Mouse (Mus musculus) G1E (cell line): ENCODE results near the gene Sppl2c. TPM values are rescaled to one million over a fixed set of nuclear protein-coding genes. Genes with fewer than 3 reads are reported as not detected.

Experiments
- ATAC-seq: 2 replicates; pipeline ENCODE4 v1.8.0; 2016; ENCODE audit warnings: mild to moderate bottlenecking; ENCODE audit not compliant: insufficient number of reproducible peaks, poor library complexity, low FRiP score, severe bottlenecking; ENCODE audit errors: extremely low read depth
- DNase-seq: peaks from one replicate; pipeline ENCODE4 v3.0.0; 2012; ENCODE audit warnings: low spot score
- H3K27me3 ChIP-seq: 2 replicates; pipeline ENCODE4 v1.6.1; 2012; ENCODE audit warnings: mild to moderate bottlenecking, low read length, inconsistent platforms; ENCODE audit not compliant: insufficient read depth
- H3K36me3 ChIP-seq: replicated peaks from 2 replicates; pipeline ENCODE3; 2012; ENCODE audit warnings: mild to moderate bottlenecking, inconsistent platforms
- H3K4me1 ChIP-seq: 2 replicates; pipeline ENCODE4 v1.6.1; 2012; ENCODE audit warnings: low read depth, low read length, inconsistent platforms, mixed read lengths; ENCODE audit not compliant: insufficient read depth
- H3K4me3 ChIP-seq: 2 replicates; pipeline ENCODE4 v1.5.1; 2012; ENCODE audit warnings: low read depth, mild to moderate bottlenecking, inconsistent platforms, low read length, moderate library complexity, mixed read lengths
- H3K9me3 ChIP-seq: replicated peaks from 2 replicates; pipeline ENCODE4 v1.6.1; 2012; ENCODE audit warnings: inconsistent platforms
- CTCF ChIP-seq: IDR thresholded peaks from 2 replicates; pipeline ENCODE4 v1.5.1; 2012; ENCODE audit warnings: low read depth, low read length, inconsistent platforms, mixed read lengths
- GATA1 ChIP-seq: IDR thresholded peaks from 2 replicates; pipeline ENCODE4 v1.6.1; 2012; ENCODE audit warnings: borderline replicate concordance, low read length, inconsistent platforms, mixed read lengths
- GATA2 ChIP-seq: IDR thresholded peaks from 2 replicates; pipeline ENCODE4 v1.6.1; 2012; ENCODE audit warnings: low read depth, low read length, inconsistent platforms, borderline replicate concordance
- POLR2AphosphoS5 ChIP-seq: IDR thresholded peaks from 2 replicates; pipeline ENCODE4 v1.6.1; 2012; ENCODE audit warnings: low read depth, low read length, inconsistent platforms; ENCODE audit not compliant: insufficient replicate concordance
- TAL1 ChIP-seq: conservative IDR thresholded peaks from 2 replicates; pipeline ENCODE4 v1.6.1; 2012; ENCODE audit warnings: low read depth, low read length, inconsistent platforms, mixed read lengths
- polyA plus RNA-seq: library from polyadenylated mRNA; stranded (reverse); fragments of >175 nt; gene quantifications from 2 replicates; pipeline ENCODE4 v1.2.3, GENCODE M21; 2012
- total RNA-seq, 2 experiments: library from RNA; stranded (forward) in 1 of 2; stranded (reverse) in 1 of 2; fragments of 200-1000 nt in 1 of 2; fragments of >200 nt in 1 of 2; fragmentation: Nextera tagmentation in 1 of 2; gene quantifications; 2 replicates each; pipeline ENCODE4 v1.2.3; 2014 to 2017

Gene Sppl2c
- total and polyA plus RNA-seq, 3 experiments = 0.16 TPM; not detected in 2

DNA sequence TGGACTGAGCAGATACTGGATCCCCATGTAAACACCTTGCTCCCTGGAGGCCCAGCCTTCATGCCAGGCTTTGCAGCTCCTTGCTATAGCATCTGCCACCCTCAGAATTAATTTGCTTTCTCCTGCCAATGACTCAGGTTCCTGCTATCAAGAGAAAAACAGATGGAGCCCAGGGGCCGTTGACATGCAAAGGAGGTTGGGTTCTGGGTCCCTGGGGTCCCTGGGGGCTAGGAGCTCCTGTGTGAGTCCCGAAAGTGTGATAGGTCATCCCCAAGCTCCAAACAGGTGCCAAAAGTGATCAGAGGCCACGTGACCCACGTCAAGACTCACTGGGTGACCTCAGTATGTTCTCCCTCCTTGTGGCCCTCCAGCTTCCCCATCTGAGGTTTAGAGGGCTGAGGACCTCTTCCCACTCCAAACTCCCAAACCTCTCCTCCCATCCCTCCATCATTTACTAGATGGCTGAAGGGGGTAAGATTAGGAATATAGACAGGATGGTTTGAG lies 26.3 kb upstream of the Sppl2c start:
- DNase-seq (no peak), ATAC-seq (no peak)
- H3K27me3 ChIP-seq = peaks cover 20% of the 10 kb centered on the region

DNA sequence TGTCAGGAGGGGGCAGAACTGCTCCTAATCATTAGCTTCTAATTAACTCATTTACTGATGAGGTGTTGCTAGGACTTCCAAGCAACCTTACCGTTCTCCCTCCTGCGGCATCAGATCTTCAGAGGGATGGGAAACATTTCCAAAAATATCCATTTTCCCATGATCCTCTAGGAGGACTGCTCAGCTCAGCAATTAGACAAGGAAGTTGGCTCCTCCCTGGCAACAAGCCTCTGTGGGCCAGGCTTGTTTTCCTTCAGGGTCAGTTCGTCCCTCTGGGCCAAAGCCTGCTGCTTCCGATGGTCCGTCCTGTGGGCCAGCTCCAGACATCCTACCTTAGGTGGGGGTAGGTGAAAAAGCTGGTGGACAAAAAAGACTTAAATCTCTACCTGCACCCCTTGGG lies 25.0 kb upstream of the Sppl2c start:
- no peak for ATAC-seq
- H3K4me3 ChIP-seq = no peak overlapping the region
- no peak for TF ChIP-seq CTCF
- no peak for TF ChIP-seq POLR2AphosphoS5
- TF ChIP-seq GATA2 = no peak
- no peak for TF ChIP-seq GATA1
- no peak for TF ChIP-seq TAL1
- H3K4me1 ChIP-seq = no peaks in the 10 kb centered on the region
- peaks cover 20% of the 10 kb centered on the region for H3K27me3 ChIP-seq
- H3K36me3 ChIP-seq = no peaks in the 10 kb centered on the region
- DNase-seq = no peak
- H3K9me3 ChIP-seq = no peaks in the 10 kb centered on the region

More for the DNA sequence above, 26.3 kb upstream of the Sppl2c start:
- Histone ChIP-seq H3K9me3 (no peaks in the 10 kb centered on the region), H3K4me3 (no peak overlapping the region), H3K4me1 (no peaks in the 10 kb centered on the region), H3K36me3 (no peaks in the 10 kb centered on the region)
- no peak for TF ChIP-seq GATA2
- no peak for TF ChIP-seq POLR2AphosphoS5
- no peak for TF ChIP-seq GATA1
- no peak for TF ChIP-seq CTCF
- TF ChIP-seq TAL1 = no peak

DNA sequence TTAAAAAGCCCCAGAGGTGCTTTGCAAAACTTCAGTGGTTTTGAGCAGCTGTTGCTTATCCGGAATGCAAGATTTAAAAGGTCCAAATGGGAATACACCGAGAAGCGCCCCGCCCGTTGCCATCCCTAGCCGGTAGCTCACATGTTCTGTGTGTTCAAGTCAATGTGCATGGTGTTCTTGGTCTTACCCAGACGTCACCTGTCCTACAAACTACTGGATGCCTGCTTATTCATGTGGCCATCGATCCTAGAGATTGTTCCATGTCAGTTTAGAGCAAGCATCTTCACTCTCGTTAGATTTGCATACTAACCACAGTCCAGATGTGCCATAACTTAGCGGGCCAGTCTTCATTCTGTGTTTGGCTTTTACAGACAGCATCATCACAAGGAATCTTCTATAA lies 21.9 kb upstream of the Sppl2c start:
- TF ChIP-seq CTCF = no peak
- no peak for TF ChIP-seq GATA1
- TF ChIP-seq TAL1 = no peak
- TF ChIP-seq GATA2 = no peak
- no peak for TF ChIP-seq POLR2AphosphoS5
- Histone ChIP-seq H3K27me3 (0 out of 2 replicates have a peak, but pooled peaks cover 5% of the 10 kb centered on the region), H3K36me3 (no peaks in the 10 kb centered on the region), H3K9me3 (no peaks in the 10 kb centered on the region), H3K4me1 (no peaks in the 10 kb centered on the region), H3K4me3 (no peak overlapping the region)
- ATAC-seq (no peak), DNase-seq (no peak)

DNA sequence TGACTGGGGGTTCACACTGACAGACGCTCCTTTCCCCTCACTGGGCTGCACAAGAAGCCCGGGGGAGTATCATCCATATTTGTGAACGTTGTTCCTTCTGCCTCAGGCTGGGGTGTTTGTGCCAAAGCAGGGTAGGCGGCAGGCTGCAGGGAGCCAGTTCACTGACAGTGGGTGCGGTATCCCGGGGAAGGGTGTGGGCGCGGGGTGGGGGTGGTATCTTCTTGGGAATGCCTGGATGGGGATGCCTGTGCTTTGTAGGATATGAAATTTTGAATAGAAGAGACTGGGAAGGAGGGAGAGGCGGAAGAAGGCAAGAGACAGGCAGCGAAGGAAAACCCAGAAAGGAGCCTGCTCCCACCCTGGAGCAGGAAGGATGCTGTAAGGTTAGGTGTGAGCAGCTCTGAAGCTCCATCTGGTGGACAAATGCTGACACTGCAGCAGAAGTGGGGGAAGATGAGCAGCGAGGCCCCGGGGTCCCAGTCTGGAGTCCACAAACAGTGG lies 14.8 kb upstream of the Sppl2c start:
- H3K27me3 ChIP-seq = peaks cover 12% of the 10 kb centered on the region; the same call in 1 of the 2 replicates
- DNase-seq (peak; percentile 77), ATAC-seq (no peak)
- TF ChIP-seq GATA2 = no peak
- no peak for TF ChIP-seq GATA1
- TF ChIP-seq TAL1 = no peak
- peak; percentile 74 for TF ChIP-seq CTCF
- no peak for TF ChIP-seq POLR2AphosphoS5
- H3K9me3 ChIP-seq = no peaks in the 10 kb centered on the region
- H3K36me3 ChIP-seq = no peaks in the 10 kb centered on the region
- H3K4me3 ChIP-seq = no peak overlapping the region
- H3K4me1 ChIP-seq = no peaks in the 10 kb centered on the region

DNA sequence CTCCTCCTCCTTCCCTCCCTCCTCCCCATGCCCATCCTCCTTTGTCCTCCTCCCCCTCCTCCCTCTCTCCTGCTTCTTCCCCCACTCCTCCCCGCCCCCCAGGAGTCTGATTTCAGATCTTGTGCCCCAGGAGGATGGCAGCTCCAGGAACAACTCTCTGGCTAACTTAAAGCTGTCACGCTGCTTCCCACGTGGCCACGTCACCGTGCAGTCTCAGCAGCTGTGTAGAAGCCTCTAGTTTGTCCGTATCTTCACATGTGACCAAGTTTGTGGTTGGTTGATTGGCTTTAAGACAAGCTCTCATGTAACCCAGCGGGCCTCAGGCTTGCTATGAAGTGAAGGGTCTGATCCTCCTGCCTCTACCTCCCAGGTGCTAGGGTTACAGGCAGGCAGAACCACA lies 7.2 kb upstream of the Sppl2c start:
- DNase-seq (no peak), ATAC-seq (no peak)
- no peak overlapping the region for H3K4me3 ChIP-seq
- no peaks in the 10 kb centered on the region for H3K4me1 ChIP-seq
- H3K9me3 ChIP-seq = no peaks in the 10 kb centered on the region
- H3K36me3 ChIP-seq = no peaks in the 10 kb centered on the region
- H3K27me3 ChIP-seq = peaks cover 5% of the 10 kb centered on the region; the same call in 1 of the 2 replicates
- no peak for TF ChIP-seq POLR2AphosphoS5
- TF ChIP-seq GATA1 = no peak
- TF ChIP-seq CTCF = no peak
- TF ChIP-seq TAL1 = no peak
- TF ChIP-seq GATA2 = no peak

DNA sequence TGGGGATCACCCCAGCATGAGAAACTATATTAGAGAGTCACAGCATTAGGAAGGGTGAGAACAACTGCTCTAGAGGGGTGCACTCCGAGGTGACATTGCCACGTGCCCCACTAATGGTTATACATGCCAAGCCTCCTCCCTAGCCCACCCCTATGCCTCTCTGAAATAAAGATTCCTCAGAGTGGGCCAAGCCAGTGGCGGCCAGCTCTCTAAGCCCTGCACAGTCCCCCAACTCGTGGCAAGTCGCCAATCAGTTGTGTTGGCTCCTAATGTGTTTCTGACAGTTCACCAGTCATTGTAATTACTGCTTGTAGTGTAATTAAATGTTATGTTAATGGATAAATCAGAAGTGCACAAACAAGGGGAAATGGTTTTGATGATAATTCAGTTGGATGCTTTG lies 6.3 kb upstream of the Sppl2c start:
- DNase-seq = no peak
- H3K36me3 ChIP-seq = no peaks in the 10 kb centered on the region
- no peaks in the 10 kb centered on the region for H3K9me3 ChIP-seq
- no peak overlapping the region for H3K4me3 ChIP-seq
- no peak for ATAC-seq
- H3K4me1 ChIP-seq = no peaks in the 10 kb centered on the region
- TF ChIP-seq GATA2 = no peak
- no peak for TF ChIP-seq POLR2AphosphoS5
- no peak for TF ChIP-seq CTCF
- TF ChIP-seq GATA1 = no peak
- TF ChIP-seq TAL1 = no peak
- no peaks in the 10 kb centered on the region; the same call in 1 of the 2 replicates for H3K27me3 ChIP-seq
